In the genomic region with DNA sequence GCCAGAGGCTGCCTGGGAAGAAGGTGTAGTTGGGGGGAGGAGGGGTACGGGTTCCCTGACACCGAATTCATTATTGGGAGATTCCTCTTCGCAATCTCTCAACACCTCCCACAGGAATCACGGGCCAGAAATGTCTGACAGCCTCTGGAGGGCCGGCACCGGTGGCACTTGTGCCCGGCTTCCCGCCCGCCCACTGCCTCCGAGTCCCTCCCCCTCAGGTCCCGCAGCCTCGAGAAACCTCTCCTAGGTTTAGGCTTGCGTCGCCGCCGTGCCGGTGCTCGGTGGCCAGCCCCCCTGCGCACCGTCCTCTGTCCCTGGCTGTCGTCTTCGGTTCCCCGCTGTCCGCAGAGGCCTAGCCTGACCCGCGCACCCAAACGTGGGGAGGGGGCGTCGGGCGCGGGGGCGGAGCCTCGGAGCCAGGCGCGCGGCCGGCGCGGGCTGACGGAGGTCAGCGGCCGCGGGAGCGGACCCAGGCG, we compare ENCODE assay signal across 7 mouse cellular contexts. TPM values are rescaled to one million over a fixed set of nuclear protein-coding genes. Genes with fewer than 3 reads are reported as not detected.
DNase-seq lines count a peak whose midpoint lies in the region; ATAC-seq and TF ChIP-seq lines count a peak whose summit lies in the region.

Gene Caskin1, plus strand, starts transcription at position 416 of the 476 bp plus-strand sequence.

- no peak within 1 kb of the TSS for H3K27ac ChIP-seq in liver, adult 2 months (replicated peaks; ENCODE audit: insufficient read depth, low read depth, low read length)
- H3K27ac ChIP-seq in brown adipose tissue, adult 24 weeks (replicated peaks; ENCODE audit: low read depth, low read length): no peak within 1 kb of the TSS
- peak within 1 kb of the TSS; percentile 91 for H3K27ac ChIP-seq in forebrain, embryonic 16.5 days (ENCODE audit: low read length)
- H3K27ac ChIP-seq in midbrain, embryonic 16.5 days (ENCODE audit: low read length): peak within 1 kb of the TSS; percentile 85

- no peak for DNase-seq in liver, adult 2 months (ENCODE audit: extremely low read depth, low read depth, low spot score)
- no peak for DNase-seq in liver
- peak; percentile 60 to 72 for DNase-seq in left cerebral cortex, postnatal 36 days (ENCODE audit: low spot score in 2 of 2)
- no peak for DNase-seq in urinary bladder, postnatal 14 days (ENCODE audit: low spot score)

- TF ChIP-seq CTCF in liver, adult 2 months (IDR thresholded peaks at IDR 0.05; ENCODE audit: low read depth, low read length): no peak

- H3K27me3 ChIP-seq in liver, adult 2 months (ENCODE audit: control insufficient read depth, insufficient read depth, low read length): peaks cover 13% of the 10 kb centered on the region
- no peaks in the 10 kb centered on the region for H3K27me3 ChIP-seq in forebrain, embryonic 16.5 days (replicated peaks; ENCODE audit: control insufficient read depth, insufficient read depth, low read length)
- H3K27me3 ChIP-seq in midbrain, embryonic 16.5 days (ENCODE audit: control insufficient read depth, insufficient read depth, low read depth, low read length): no peaks in the 10 kb centered on the region

- H3K4me1 ChIP-seq in liver, adult 2 months (ENCODE audit: control insufficient read depth, insufficient read depth, low read length): no peaks in the 10 kb centered on the region
- no peaks in the 10 kb centered on the region for H3K4me1 ChIP-seq in brown adipose tissue, adult 24 weeks (ENCODE audit: control insufficient read depth, insufficient read depth, insufficient read length, low read length)
- peaks cover 28% of the 10 kb centered on the region for H3K4me1 ChIP-seq in forebrain, embryonic 16.5 days (replicated peaks; ENCODE audit: control insufficient read depth, insufficient read depth, low read length)
- H3K4me1 ChIP-seq in midbrain, embryonic 16.5 days (ENCODE audit: control insufficient read depth, insufficient read depth, low read length): peaks cover 35% of the 10 kb centered on the region

- ATAC-seq in forebrain, embryonic 16.5 days: peak; percentile 63
- peak; percentile 73 for ATAC-seq in midbrain, embryonic 16.5 days

- WGBS in liver, adult 2 months: 4% methylated on average over 44 of the region's 45 CpGs
- under 1% methylated on average over 43 of the region's 45 CpGs for WGBS in forebrain, embryonic 16.5 days
- WGBS in midbrain, embryonic 16.5 days: under 1% methylated on average over 37 of the region's 45 CpGs

- H3K36me3 ChIP-seq in liver, adult 2 months (ENCODE audit: control insufficient read depth, insufficient read depth, low read length): no peaks in the 10 kb centered on the region
- no peaks in the 10 kb centered on the region for H3K36me3 ChIP-seq in forebrain, embryonic 16.5 days (ENCODE audit: control insufficient read depth, insufficient read depth)
- H3K36me3 ChIP-seq in midbrain, embryonic 16.5 days (ENCODE audit: control insufficient read depth, insufficient read depth, low read length): no peaks in the 10 kb centered on the region

- H3K9ac ChIP-seq in liver, adult 2 months (ENCODE audit: low read depth, low read length): peak within 1 kb of the TSS; percentile 75
- H3K9ac ChIP-seq in forebrain, embryonic 16.5 days (replicated peaks; ENCODE audit: low read depth, low read length): peak within 1 kb of the TSS; percentile 97
- peak within 1 kb of the TSS; percentile 82 for H3K9ac ChIP-seq in midbrain, embryonic 16.5 days (ENCODE audit: low read depth, low read length)

- H3K4me2 ChIP-seq in forebrain, embryonic 16.5 days (ENCODE audit: low read length): peak within 1 kb of the TSS; percentile 83
- peak within 1 kb of the TSS; percentile 93 for H3K4me2 ChIP-seq in midbrain, embryonic 16.5 days (ENCODE audit: low read length)

- no peaks in the 10 kb centered on the region for H3K79me2 ChIP-seq in liver, adult 2 months (ENCODE audit: control insufficient read depth, insufficient read depth, low read length)

- peak within 1 kb of the TSS; percentile 71 for H3K4me3 ChIP-seq in liver, adult 2 months (ENCODE audit: insufficient read depth, low read depth, low read length)
- peak within 1 kb of the TSS; percentile 66 for H3K4me3 ChIP-seq in brown adipose tissue, adult 24 weeks (ENCODE audit: insufficient read depth, low read depth, low read length)
- H3K4me3 ChIP-seq in forebrain, embryonic 16.5 days (replicated peaks; ENCODE audit: low read length): peak within 1 kb of the TSS; percentile 94
- H3K4me3 ChIP-seq in midbrain, embryonic 16.5 days (ENCODE audit: low read depth, low read length): peak within 1 kb of the TSS; percentile 59

- no peak for TF ChIP-seq POLR2A in liver, adult 2 months (IDR thresholded peaks at IDR 0.05; ENCODE audit: extremely low read depth, insufficient read depth, low read length)

- intact Hi-C loops in left cerebral cortex, postnatal 36 days (cut with DNase I): no loop called here

- H3K9me3 ChIP-seq in forebrain, embryonic 16.5 days (ENCODE audit: control insufficient read depth, low read length): no peaks in the 10 kb centered on the region
- no peaks in the 10 kb centered on the region for H3K9me3 ChIP-seq in midbrain, embryonic 16.5 days (replicated peaks; ENCODE audit: control insufficient read depth, low read length, poor library complexity, severe bottlenecking)

RNA-seq across cellular contexts. Expression of gene Caskin1, which starts in this region (rescaled TPM):
- under 0.01 and 0.18 TPM in 2 replicates for total RNA-seq in liver, adult 2 months (2014; rRNA removed)
- 0.18 and 0.26 TPM in 2 replicates for polyA plus RNA-seq in liver, adult 2 months (2012; rRNA removed)
- polyA plus RNA-seq in brown adipose tissue, adult 24 weeks (2012; ENCODE audit: insufficient read depth, insufficient read length, missing spikeins): not detected in 2 replicates
- 18.8 and 30.4 TPM in 2 replicates for polyA plus RNA-seq in forebrain, embryonic 16.5 days (2015; fragmentation: Nextera tagmentation; extraction: Ambion mirVana)
- 100 to 1,000 TPM; 110 to 140 TPM for total RNA-seq in left cerebral cortex, postnatal 36 days (2021)
- polyA plus RNA-seq in midbrain, embryonic 16.5 days (2015; fragmentation: Nextera tagmentation; extraction: Ambion mirVana): 43.6 and 45.7 TPM in 2 replicates

Comparison
In these comparisons a context has a peak if more than half of its experiments do, and no peak if none do; other contexts are left out.
1. RNA of gene Caskin1 (total RNA-seq): 110 to 140 TPM in left cerebral cortex, postnatal 36 days; under 0.01 to 0.18 TPM in liver, adult 2 months; every median in the first group is over 10 times any median in the second.
2. RNA of gene Caskin1 (polyA plus RNA-seq): 43.6 to 45.7 TPM in midbrain, embryonic 16.5 days and 18.8 to 30.4 TPM in forebrain, embryonic 16.5 days; 0.18 to 0.26 TPM in liver, adult 2 months and not detected in brown adipose tissue, adult 24 weeks; every median in the first group is over 10 times any median in the second.
3. DNase-seq: peak in left cerebral cortex, postnatal 36 days (2 of 2); none in liver, adult 2 months (single experiment), liver (single experiment) and urinary bladder, postnatal 14 days (single experiment).
4. H3K27ac ChIP-seq: peak in forebrain, embryonic 16.5 days (single experiment) and midbrain, embryonic 16.5 days (single experiment); none in liver, adult 2 months (single experiment) and brown adipose tissue, adult 24 weeks (single experiment).
5. Peak in every context shown above with its lines, with median percentiles within 50 percentile points of each other: H3K4me3 ChIP-seq and H3K9ac ChIP-seq.